ENCODE assay signal across 8 mouse cellular contexts in genomic region chr5:92728252-92728828, GRCm38 (mm10). TPM values are rescaled to one million over a fixed set of nuclear protein-coding genes. Genes with fewer than 3 reads are reported as not detected.
DNase-seq lines count a peak whose midpoint lies in the region; ATAC-seq and TF ChIP-seq lines count a peak whose summit lies in the region.

No protein-coding gene starts in this region.

- no peak for ATAC-seq in megakaryocyte, adult 5-6 weeks (ENCODE audit: poor library complexity, severe bottlenecking)

- peak; percentile 91 for TF ChIP-seq CTCF in cortical plate, adult 2 months (IDR thresholded peaks at IDR 0.05; ENCODE audit: extremely low read depth, insufficient read depth, low read length)

- no peaks in the 10 kb centered on the region for H3K4me1 ChIP-seq in cortical plate, adult 2 months (ENCODE audit: control insufficient read depth, insufficient read depth, low read length)

- DNase-seq in 3T3-L1 (ENCODE audit: low read depth, low spot score) = peak; percentile 78
- DNase-seq in MN1 (ENCODE audit: low spot score) = peak; percentile 61
- DNase-seq in heart, postnatal 4 days = peak; percentile 65
- peak; percentile 33 to 76 for DNase-seq in layer of hippocampus, adult 18-20 months (ENCODE audit: low spot score in 2 of 2)
- DNase-seq in lung, postnatal 14 days = peak; percentile 60
- peak; percentile 39 for DNase-seq in skeletal muscle tissue, adult 2 months (ENCODE audit: low read depth, low spot score)

- no peak overlapping the region for H3K27ac ChIP-seq in cortical plate, adult 2 months (ENCODE audit: insufficient read depth, low read length)

- H3K4me3 ChIP-seq in cortical plate, adult 2 months (ENCODE audit: insufficient read depth, low read length) = no peak overlapping the region

- no peak for TF ChIP-seq POLR2A in cortical plate, adult 2 months (IDR thresholded peaks at IDR 0.05; ENCODE audit: extremely low read depth, insufficient read depth, low read length)

RNA-seq across cellular contexts. Expression of gene Shroom3, which starts 45.1 kb away (rescaled TPM):
- polyA plus RNA-seq in cortical plate, adult 2 months (2012; rRNA removed) = 1.9 and 2.0 TPM in 2 replicates
- total RNA-seq in heart, postnatal 4 days (2021) = 10 to 100 TPM; 58.1 to 71.7 TPM
- 1 to 10 TPM; 2.3 to 2.5 TPM for total RNA-seq in layer of hippocampus, adult 18-20 months (2021)
- not detected in 2 replicates for total RNA-seq in megakaryocyte, adult 5-6 weeks (2015)
- total RNA-seq in megakaryocyte, adult 5-6 weeks (2017) = not detected in 2 replicates

RNA-seq across cellular contexts. Expression of gene Ccdc158, which starts 53.3 kb away (rescaled TPM):
- polyA plus RNA-seq in cortical plate, adult 2 months (2012; rRNA removed) = 0.38 and 0.65 TPM in 2 replicates
- under 1 TPM; 0.16 to 0.24 TPM for total RNA-seq in heart, postnatal 4 days (2021)
- total RNA-seq in layer of hippocampus, adult 18-20 months (2021) = under 1 TPM; 0.46 to 0.92 TPM
- 0.18 and 1.2 TPM in 2 replicates for total RNA-seq in megakaryocyte, adult 5-6 weeks (2015)
- 0.62 and 0.69 TPM in 2 replicates for total RNA-seq in megakaryocyte, adult 5-6 weeks (2017)

Comparison
In these comparisons a context has a peak if more than half of its experiments do, and no peak if none do; other contexts are left out.
1. RNA of gene Shroom3, which starts 45.1 kb away (total RNA-seq): 58.1 to 71.7 TPM in heart, postnatal 4 days; 2.3 to 2.5 TPM in layer of hippocampus, adult 18-20 months and not detected in megakaryocyte, adult 5-6 weeks; every median in the first group is over 10 times any median in the second.
2. Peak in every context shown above with its lines, with median percentiles within 50 percentile points of each other: DNase-seq.